Mouse (Mus musculus) v-Abl transformed pro-B cells (cell line): ENCODE measurements around the gene Nlgn1.

ENCODE experiments used
- in situ Hi-C, 2 experiments: fragments of 400-800 bp; cut with MboI; formaldehyde crosslinking; loops; one replicate each; pipeline ENCODE4 v1.15.1; 2025; ENCODE audit not compliant: unreplicated experiment in 2 of 2

Gene Nlgn1

GRCm38 (mm10) chr3:25426931-25427330 is 905.3 kb downstream of the Nlgn1 start:
- in situ Hi-C loops, result no loop called here

DNA sequence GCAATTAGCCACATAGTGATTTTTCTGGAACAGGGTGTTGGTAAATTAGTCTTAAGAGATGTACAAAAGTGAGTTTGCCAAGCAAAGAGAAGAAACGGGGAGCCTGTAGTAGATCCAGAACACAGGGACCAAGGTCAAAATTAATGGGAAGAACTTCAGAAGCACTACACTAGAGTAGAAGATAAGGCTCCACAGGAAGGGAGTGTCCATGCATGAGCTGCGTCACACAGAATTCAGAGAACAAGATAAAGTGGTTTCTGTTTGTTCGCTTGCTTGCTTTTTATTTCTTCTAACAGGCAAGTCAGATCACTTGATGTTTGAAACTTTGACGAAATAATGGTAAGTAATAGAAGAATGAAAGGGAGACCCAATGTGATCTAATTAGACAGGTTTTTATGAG is 920.3 kb downstream of the Nlgn1 start:
- in situ Hi-C loops, result no loop called here
